Mouse (Mus musculus): Measurements from ENCODE around the gene Ndufa4l2. TPM values are rescaled to one million over a fixed set of nuclear protein-coding genes. Genes with fewer than 3 reads are reported as not detected.

Ndufa4l2 gene
- polyA plus RNA-seq, 1 experiment from 2014 or later, result 23.1 TPM

- Histone ChIP-seq H3K27me3 (ENCODE audit: insufficient read depth, low read length) (no peaks in the 10 kb centered on the region), H3K27ac (ENCODE audit: low read depth) (no peak overlapping the region), H3K4me2 (ENCODE audit: low read depth, low read length) (no peak overlapping the region), H3K4me1 (ENCODE audit: insufficient read depth) (no peaks in the 10 kb centered on the region), H3K4me3 (ENCODE audit: low read depth, low read length) (no peak overlapping the region), H3K36me3 (replicated peaks; ENCODE audit: insufficient read depth, low read length) (peaks cover 45% of the 10 kb centered on the region), H3K9me3 (ENCODE audit: low read length) (no peaks in the 10 kb centered on the region), H3K9ac (replicated peaks) (no peak overlapping the region)
- DNase-seq (no peak), ATAC-seq (no peak)
- WGBS (ENCODE audit: insufficient replicate concordance), result 90% methylated on average over 4 of the region's 4 CpGs
- TF ChIP-seq CTCF (IDR thresholded peaks at IDR 0.05; ENCODE audit: low read depth), result peak; percentile 61
- no peak for TF ChIP-seq EP300 (IDR thresholded peaks at IDR 0.05; ENCODE audit: low read depth)
These were observed 35.6 kb upstream of the Ndufa4l2 start for GRCm38 (mm10) chr10:127479131-127479530.

GRCm38 (mm10) chr10:127480833-127481813, 33.6 kb upstream of the Ndufa4l2 start:
- no peaks in the 10 kb centered on the region for H3K4me1 ChIP-seq (ENCODE audit: insufficient read depth)
- no peak overlapping the region for H3K9ac ChIP-seq (replicated peaks)
- no peaks in the 10 kb centered on the region for H3K27me3 ChIP-seq (ENCODE audit: insufficient read depth, low read length)
- 50% methylated on average over 19 of the region's 19 CpGs for WGBS (ENCODE audit: insufficient replicate concordance)
- H3K4me2 ChIP-seq (ENCODE audit: low read depth, low read length), result no peak overlapping the region
- H3K9me3 ChIP-seq (ENCODE audit: low read length), result no peaks in the 10 kb centered on the region
- H3K36me3 ChIP-seq (replicated peaks; ENCODE audit: insufficient read depth, low read length), result peaks cover 51% of the 10 kb centered on the region
- DNase-seq, result no peak
- H3K27ac ChIP-seq (ENCODE audit: low read depth), result peak overlapping the region; percentile 29; the same call in 1 of the 2 replicates
- ATAC-seq, result peak; percentile 69
- no peak overlapping the region for H3K4me3 ChIP-seq (ENCODE audit: low read depth, low read length)
- TF ChIP-seq CTCF (IDR thresholded peaks at IDR 0.05; ENCODE audit: low read depth) (peak; percentile 41), EP300 (IDR thresholded peaks at IDR 0.05; ENCODE audit: low read depth) (no peak)

- TF ChIP-seq CTCF (IDR thresholded peaks at IDR 0.05; ENCODE audit: low read depth) (no peak), EP300 (IDR thresholded peaks at IDR 0.05; ENCODE audit: low read depth) (no peak)
- WGBS (ENCODE audit: insufficient replicate concordance), result 79% methylated on average over 10 of the region's 10 CpGs
- H3K27ac ChIP-seq (ENCODE audit: low read depth), result no peak overlapping the region
- no peak overlapping the region for H3K4me2 ChIP-seq (ENCODE audit: low read depth, low read length)
- no peaks in the 10 kb centered on the region for H3K9me3 ChIP-seq (ENCODE audit: low read length)
- no peaks in the 10 kb centered on the region for H3K4me1 ChIP-seq (ENCODE audit: insufficient read depth)
- H3K27me3 ChIP-seq (ENCODE audit: insufficient read depth, low read length), result no peaks in the 10 kb centered on the region
- H3K36me3 ChIP-seq (replicated peaks; ENCODE audit: insufficient read depth, low read length), result peaks cover 61% of the 10 kb centered on the region
- H3K4me3 ChIP-seq (ENCODE audit: low read depth, low read length), result no peak overlapping the region
- ATAC-seq (no peak), DNase-seq (no peak)
- H3K9ac ChIP-seq (replicated peaks), result no peak overlapping the region
These were observed 29.5 kb upstream of the Ndufa4l2 start for GRCm38 (mm10) chr10:127485235-127485634.

GRCm38 (mm10) chr10:127488856-127489255, 25.9 kb upstream of the Ndufa4l2 start:
- Histone ChIP-seq H3K9me3 (ENCODE audit: low read length) (no peaks in the 10 kb centered on the region), H3K27ac (ENCODE audit: low read depth) (no peak overlapping the region), H3K9ac (replicated peaks) (no peak overlapping the region), H3K36me3 (replicated peaks; ENCODE audit: insufficient read depth, low read length) (peaks cover 68% of the 10 kb centered on the region), H3K27me3 (ENCODE audit: insufficient read depth, low read length) (no peaks in the 10 kb centered on the region), H3K4me3 (ENCODE audit: low read depth, low read length) (no peak overlapping the region), H3K4me2 (ENCODE audit: low read depth, low read length) (no peak overlapping the region), H3K4me1 (ENCODE audit: insufficient read depth) (no peaks in the 10 kb centered on the region)
- no peak for ATAC-seq
- no peak for TF ChIP-seq EP300 (IDR thresholded peaks at IDR 0.05; ENCODE audit: low read depth)
- WGBS (ENCODE audit: insufficient replicate concordance), result 85% methylated on average over 7 of the region's 7 CpGs
- no peak for DNase-seq

- H3K4me3 ChIP-seq (ENCODE audit: low read depth, low read length), result no peak overlapping the region
- no peaks in the 10 kb centered on the region for H3K9me3 ChIP-seq (ENCODE audit: low read length)
- 85% methylated on average over 18 of the region's 18 CpGs for WGBS (ENCODE audit: insufficient replicate concordance)
- ATAC-seq, result no peak
- TF ChIP-seq CTCF (IDR thresholded peaks at IDR 0.05; ENCODE audit: low read depth) (no peak), EP300 (IDR thresholded peaks at IDR 0.05; ENCODE audit: low read depth) (no peak)
- no peaks in the 10 kb centered on the region for H3K4me1 ChIP-seq (ENCODE audit: insufficient read depth)
- H3K27me3 ChIP-seq (ENCODE audit: insufficient read depth, low read length), result no peaks in the 10 kb centered on the region
- no peak overlapping the region for H3K9ac ChIP-seq (replicated peaks)
- DNase-seq, result no peak
- no peak overlapping the region for H3K4me2 ChIP-seq (ENCODE audit: low read depth, low read length)
- no peak overlapping the region for H3K27ac ChIP-seq (ENCODE audit: low read depth)
- peaks cover 62% of the 10 kb centered on the region for H3K36me3 ChIP-seq (replicated peaks; ENCODE audit: insufficient read depth, low read length)
These were observed 24.3 kb upstream of the Ndufa4l2 start for GRCm38 (mm10) chr10:127490160-127491127.

- TF ChIP-seq EP300 (IDR thresholded peaks at IDR 0.05; ENCODE audit: low read depth), result no peak
- TF ChIP-seq CTCF (IDR thresholded peaks at IDR 0.05; ENCODE audit: low read depth), result no peak
- no peak overlapping the region for H3K4me3 ChIP-seq (ENCODE audit: low read depth, low read length)
- H3K9ac ChIP-seq (replicated peaks), result no peak overlapping the region
- no peaks in the 10 kb centered on the region for H3K27me3 ChIP-seq (ENCODE audit: insufficient read depth, low read length)
- ATAC-seq, result no peak
- 86% methylated on average over 8 of the region's 8 CpGs for WGBS (ENCODE audit: insufficient replicate concordance)
- H3K9me3 ChIP-seq (ENCODE audit: low read length), result no peaks in the 10 kb centered on the region
- no peak overlapping the region for H3K27ac ChIP-seq (ENCODE audit: low read depth)
- H3K4me1 ChIP-seq (ENCODE audit: insufficient read depth), result no peaks in the 10 kb centered on the region
- H3K4me2 ChIP-seq (ENCODE audit: low read depth, low read length), result no peak overlapping the region
- no peak for DNase-seq
- H3K36me3 ChIP-seq (replicated peaks; ENCODE audit: insufficient read depth, low read length), result peaks cover 64% of the 10 kb centered on the region
These were observed 23.6 kb upstream of the Ndufa4l2 start for GRCm38 (mm10) chr10:127491128-127491512.

All from liver, postnatal 0 days (tissue).